Mouse (Mus musculus) midbrain, embryonic 12.5 days (tissue): Measurements from ENCODE around the gene Pcsk2. TPM values are rescaled to one million over a fixed set of nuclear protein-coding genes. Genes with fewer than 3 reads are reported as not detected.

Source experiments
- ATAC-seq: fragments of 200-750 bp; cut with Nextera tagmentation; 2 replicates; pipeline ENCODE4 v1.8.0; 2017; ENCODE audit warnings: low read depth, moderate TSS enrichment, moderate library complexity; ENCODE audit not compliant: low FRiP score
- H3K27ac ChIP-seq: fragments of 300-500 bp; sonication (generic); replicated peaks from 2 replicates; pipeline ENCODE4 v1.5.1; 2016; ENCODE audit warnings: mild to moderate bottlenecking
- H3K27me3 ChIP-seq: fragments of 300-500 bp; sonication (generic); 2 replicates; pipeline ENCODE4 v1.6.1; 2016; ENCODE audit warnings: mild to moderate bottlenecking
- H3K36me3 ChIP-seq: fragments of 300-500 bp; sonication (generic); 2 replicates; pipeline ENCODE4 v1.6.1; 2016
- H3K4me1 ChIP-seq: fragments of 300-500 bp; sonication (generic); 2 replicates; pipeline ENCODE4 v1.6.1; 2016
- H3K4me2 ChIP-seq: fragments of 300-500 bp; sonication (generic); replicated peaks from 2 replicates; pipeline ENCODE4 v1.6.1; 2016; ENCODE audit warnings: mild to moderate bottlenecking, moderate library complexity
- H3K4me3 ChIP-seq: fragments of 300-500 bp; sonication (generic); 2 replicates; pipeline ENCODE4 v1.5.1; 2016; ENCODE audit warnings: mild to moderate bottlenecking
- H3K9ac ChIP-seq: fragments of 300-500 bp; sonication (generic); replicated peaks from 2 replicates; pipeline ENCODE4 v1.6.1; 2016; ENCODE audit warnings: mild to moderate bottlenecking, moderate library complexity
- H3K9me3 ChIP-seq: fragments of 300-500 bp; sonication (generic); 2 replicates; pipeline ENCODE4 v1.6.1; 2016; ENCODE audit warnings: mild to moderate bottlenecking
- WGBS: fragments of 180-500 bp; shearing (Covaris S2); methylation state at CpG from one replicate; pipeline ENCODE4 v1.1.7; 2016; 5-methylcytosine and 5-hydroxymethylcytosine counted together
- polyA plus RNA-seq: library from polyadenylated mRNA; unstranded; fragments of >200 nt; fragmentation: Nextera tagmentation; extraction: Ambion mirVana; gene quantifications from 2 replicates; pipeline ENCODE4 v1.2.1, GENCODE M21; 2016

Pcsk2 gene
- polyA plus RNA-seq, 1 experiment from 2014 or later: 12.7 TPM

GRCm38 (mm10) chr2:143585341-143585740 lies 39.4 kb downstream of the Pcsk2 start:
- 89% methylated on average over 6 of the region's 6 CpGs for WGBS
- H3K27ac ChIP-seq: no peak overlapping the region
- ATAC-seq: no peak

GRCm38 (mm10) chr2:143590398-143590797 lies 44.4 kb downstream of the Pcsk2 start:
- 97% methylated on average over 2 of the region's 2 CpGs for WGBS
- no peaks in the 10 kb centered on the region for H3K36me3 ChIP-seq

More at GRCm38 (mm10) chr2:143585341-143585740, 39.4 kb downstream of the Pcsk2 start:
- Histone ChIP-seq H3K9ac (no peak overlapping the region), H3K36me3 (no peaks in the 10 kb centered on the region), H3K4me2 (no peak overlapping the region), H3K4me3 (no peak overlapping the region), H3K9me3 (no peaks in the 10 kb centered on the region), H3K27me3 (no peaks in the 10 kb centered on the region), H3K4me1 (no peaks in the 10 kb centered on the region)

GRCm38 (mm10) chr2:143603071-143603470 lies 57.1 kb downstream of the Pcsk2 start:
- Histone ChIP-seq H3K9ac (no peak overlapping the region), H3K27ac (no peak overlapping the region), H3K36me3 (no peaks in the 10 kb centered on the region), H3K9me3 (no peaks in the 10 kb centered on the region), H3K27me3 (no peaks in the 10 kb centered on the region), H3K4me3 (no peak overlapping the region), H3K4me2 (no peak overlapping the region), H3K4me1 (no peaks in the 10 kb centered on the region)
- WGBS: 63% methylated on average over 3 of the region's 3 CpGs
- no peak for ATAC-seq

More at GRCm38 (mm10) chr2:143590398-143590797, 44.4 kb downstream of the Pcsk2 start:
- no peak overlapping the region for H3K27ac ChIP-seq
- H3K9ac ChIP-seq: no peak overlapping the region
- no peaks in the 10 kb centered on the region for H3K4me1 ChIP-seq
- H3K27me3 ChIP-seq: no peaks in the 10 kb centered on the region
- H3K4me3 ChIP-seq: no peak overlapping the region
- no peaks in the 10 kb centered on the region for H3K9me3 ChIP-seq
- no peak for ATAC-seq
- H3K4me2 ChIP-seq: no peak overlapping the region

- WGBS: 44% methylated on average over 2 of the region's 2 CpGs
- Histone ChIP-seq H3K4me2 (no peak overlapping the region), H3K9me3 (no peaks in the 10 kb centered on the region), H3K4me3 (no peak overlapping the region), H3K9ac (no peak overlapping the region), H3K27ac (no peak overlapping the region), H3K36me3 (no peaks in the 10 kb centered on the region), H3K27me3 (no peaks in the 10 kb centered on the region), H3K4me1 (no peaks in the 10 kb centered on the region)
- ATAC-seq: no peak
These were observed 58.0 kb downstream of the Pcsk2 start for GRCm38 (mm10) chr2:143603871-143604512.

GRCm38 (mm10) chr2:143610355-143611331 lies 64.7 kb downstream of the Pcsk2 start:
- Histone ChIP-seq H3K27ac (no peak overlapping the region), H3K9ac (no peak overlapping the region), H3K4me3 (no peak overlapping the region), H3K36me3 (no peaks in the 10 kb centered on the region), H3K4me1 (no peaks in the 10 kb centered on the region), H3K4me2 (no peak overlapping the region), H3K9me3 (no peaks in the 10 kb centered on the region), H3K27me3 (no peaks in the 10 kb centered on the region)
- 73% methylated on average over 9 of the region's 9 CpGs for WGBS
- peak; percentile 55; the same call in 1 of the 2 replicates for ATAC-seq

- Histone ChIP-seq H3K27me3 (no peaks in the 10 kb centered on the region), H3K9me3 (no peaks in the 10 kb centered on the region), H3K4me3 (no peak overlapping the region), H3K9ac (no peak overlapping the region), H3K36me3 (no peaks in the 10 kb centered on the region), H3K4me2 (no peak overlapping the region), H3K27ac (no peak overlapping the region), H3K4me1 (no peaks in the 10 kb centered on the region)
- ATAC-seq: no peak
- 78% methylated on average over 3 of the region's 3 CpGs for WGBS
These were observed 67.5 kb downstream of the Pcsk2 start for GRCm38 (mm10) chr2:143613466-143613865.

- WGBS: 42% methylated on average over 5 of the region's 5 CpGs
- no peaks in the 10 kb centered on the region for H3K4me1 ChIP-seq
- ATAC-seq: no peak; the same call in 1 of the 2 replicates
- H3K9me3 ChIP-seq: no peaks in the 10 kb centered on the region
- no peak overlapping the region for H3K9ac ChIP-seq
- no peak overlapping the region for H3K4me2 ChIP-seq
- H3K36me3 ChIP-seq: no peaks in the 10 kb centered on the region
- no peak overlapping the region for H3K27ac ChIP-seq
- no peak overlapping the region for H3K4me3 ChIP-seq
- no peaks in the 10 kb centered on the region for H3K27me3 ChIP-seq
These were observed 68.8 kb downstream of the Pcsk2 start for GRCm38 (mm10) chr2:143614775-143615174.

- H3K4me2 ChIP-seq: no peak overlapping the region
- no peak overlapping the region for H3K9ac ChIP-seq
- no peak for ATAC-seq
- H3K4me1 ChIP-seq: no peaks in the 10 kb centered on the region
- H3K27ac ChIP-seq: no peak overlapping the region
- no peak overlapping the region for H3K4me3 ChIP-seq
- no peaks in the 10 kb centered on the region for H3K9me3 ChIP-seq
- WGBS: 40% methylated on average over 3 of the region's 3 CpGs
- no peaks in the 10 kb centered on the region for H3K36me3 ChIP-seq
- H3K27me3 ChIP-seq: no peaks in the 10 kb centered on the region
These were observed 75.0 kb downstream of the Pcsk2 start for GRCm38 (mm10) chr2:143620916-143621315.

- Histone ChIP-seq H3K4me3 (no peak overlapping the region), H3K4me1 (no peaks in the 10 kb centered on the region), H3K9me3 (no peaks in the 10 kb centered on the region), H3K27ac (no peak overlapping the region), H3K36me3 (no peaks in the 10 kb centered on the region), H3K27me3 (no peaks in the 10 kb centered on the region), H3K4me2 (no peak overlapping the region), H3K9ac (no peak overlapping the region)
- WGBS: 69% methylated on average over 3 of the region's 3 CpGs
- no peak for ATAC-seq
These were observed 78.0 kb downstream of the Pcsk2 start for GRCm38 (mm10) chr2:143623916-143624315.

- no peak overlapping the region for H3K27ac ChIP-seq
- H3K36me3 ChIP-seq: no peaks in the 10 kb centered on the region
- no peak overlapping the region for H3K4me2 ChIP-seq
- 100% methylated on average over 1 of the region's 1 CpGs for WGBS
- no peak for ATAC-seq
- H3K27me3 ChIP-seq: no peaks in the 10 kb centered on the region
- no peak overlapping the region for H3K4me3 ChIP-seq
- H3K4me1 ChIP-seq: no peaks in the 10 kb centered on the region
- no peaks in the 10 kb centered on the region for H3K9me3 ChIP-seq
- no peak overlapping the region for H3K9ac ChIP-seq
These were observed 97.3 kb downstream of the Pcsk2 start for GRCm38 (mm10) chr2:143643305-143643704.

GRCm38 (mm10) chr2:143644374-143644773 lies 98.4 kb downstream of the Pcsk2 start:
- H3K27ac ChIP-seq: no peak overlapping the region
- H3K9ac ChIP-seq: no peak overlapping the region
- ATAC-seq: no peak
- 88% methylated on average over 4 of the region's 4 CpGs for WGBS
- no peaks in the 10 kb centered on the region for H3K27me3 ChIP-seq
- H3K4me2 ChIP-seq: no peak overlapping the region
- no peaks in the 10 kb centered on the region for H3K36me3 ChIP-seq
- H3K4me1 ChIP-seq: no peaks in the 10 kb centered on the region
- no peak overlapping the region for H3K4me3 ChIP-seq
- no peaks in the 10 kb centered on the region for H3K9me3 ChIP-seq

GRCm38 (mm10) chr2:143646001-143646400 lies 100.0 kb downstream of the Pcsk2 start:
- H3K36me3 ChIP-seq: no peaks in the 10 kb centered on the region
- ATAC-seq: no peak
- no peak overlapping the region for H3K9ac ChIP-seq
- 69% methylated on average over 5 of the region's 5 CpGs for WGBS
- no peak overlapping the region for H3K27ac ChIP-seq
- no peaks in the 10 kb centered on the region for H3K9me3 ChIP-seq
- H3K27me3 ChIP-seq: no peaks in the 10 kb centered on the region
- H3K4me1 ChIP-seq: no peaks in the 10 kb centered on the region
- no peak overlapping the region for H3K4me3 ChIP-seq
- H3K4me2 ChIP-seq: no peak overlapping the region
